Mouse (Mus musculus): ENCODE measurements around the gene Itgam.

DNA sequence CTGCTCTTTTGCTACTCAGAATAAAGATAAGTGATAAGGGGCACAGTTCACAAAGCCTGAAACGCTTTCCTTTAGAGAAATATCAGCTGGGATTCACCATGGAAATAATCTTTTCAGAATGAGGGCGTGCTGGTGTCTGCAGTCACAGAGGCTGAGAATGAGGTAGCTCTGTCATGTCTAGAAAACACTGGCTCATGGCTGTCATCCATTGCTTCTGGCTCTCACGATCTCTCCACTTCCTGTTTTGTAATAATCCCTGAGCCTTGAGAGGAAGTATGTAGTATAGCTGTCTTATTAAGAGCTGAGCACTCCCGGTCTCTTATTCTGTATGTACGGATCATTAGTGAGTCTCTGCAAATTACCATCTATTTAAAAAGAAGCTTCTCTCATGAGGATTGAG, 3.1 kb downstream of the Itgam start:
- no peak for TF ChIP-seq CTCF (IDR thresholded peaks at IDR 0.05; ENCODE audit: control insufficient read depth, insufficient read depth, insufficient read length)
- no peak for TF ChIP-seq MYOD1 (IDR thresholded peaks at IDR 0.05; ENCODE audit: control insufficient read depth, insufficient read length, low read depth)
- no peak for TF ChIP-seq MYOG (IDR thresholded peaks at IDR 0.05; ENCODE audit: control insufficient read depth, extremely low read depth, insufficient read length)
- no peak for TF ChIP-seq MAX (IDR thresholded peaks at IDR 0.05)
- TF ChIP-seq USF1 (IDR thresholded peaks at IDR 0.05; ENCODE audit: low read depth): no peak

All from C2C12 (cell line).